Mouse (Mus musculus): ENCODE measurements around the gene Slc22a18. TPM values are rescaled to one million over a fixed set of nuclear protein-coding genes. Genes with fewer than 3 reads are reported as not detected.
A peak's percentile ranks its signal among the peaks of the same experiment; 100 is the strongest.

Slc22a18 gene
- polyA plus RNA-seq (2015; fragmentation: Nextera tagmentation; extraction: Ambion mirVana) = 2.5 and 3.0 TPM in 2 replicates

DNA sequence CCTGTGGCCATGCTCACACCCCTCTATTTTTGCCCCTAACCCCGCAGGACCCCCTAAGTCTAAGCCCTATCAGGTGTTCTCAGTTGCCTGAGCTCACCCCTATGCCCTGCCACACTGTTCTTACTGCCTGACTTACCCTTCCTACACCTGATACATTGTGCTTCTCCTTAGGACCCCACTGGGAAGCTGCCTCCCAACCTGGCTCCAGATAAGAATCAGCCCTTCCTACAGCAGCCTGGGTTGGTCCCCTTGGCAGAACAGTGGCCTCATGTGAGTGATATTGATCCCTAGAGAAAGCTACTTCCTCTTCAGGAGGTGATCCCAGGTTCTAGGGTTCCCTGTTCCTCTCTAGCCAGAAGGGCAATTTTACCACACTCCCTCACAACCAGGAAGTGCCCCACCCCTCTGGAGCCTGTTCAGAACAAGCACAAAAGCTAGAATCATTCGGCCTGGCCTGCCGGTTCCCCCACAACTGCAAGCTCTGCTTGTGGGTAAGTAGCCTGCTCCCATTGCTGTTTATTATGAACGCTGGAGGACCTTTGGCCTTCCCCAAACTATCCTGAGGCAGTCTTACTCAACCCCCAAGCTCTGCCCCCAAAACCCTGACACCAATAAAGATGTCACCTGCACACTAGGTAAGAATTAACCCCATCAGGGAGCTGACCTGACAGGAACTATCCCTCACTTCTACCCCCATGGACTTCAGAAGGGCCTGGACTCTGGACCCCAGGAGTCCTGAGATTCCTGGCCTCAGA, at the start of gene Slc22a18:
Slc22a18 (plus strand) TSS at position 390 of the 755 bp plus-strand sequence.
- ATAC-seq (ENCODE audit: insufficient number of reproducible peaks, insufficient read depth, low FRiP score, low TSS enrichment, low read depth) = no peak
- no peak within 1 kb of the TSS for H3K27ac ChIP-seq
- peak within 1 kb of the TSS; percentile 30 for H3K4me2 ChIP-seq
- no peaks in the 10 kb centered on the region for H3K36me3 ChIP-seq
- peaks cover 8% of the 10 kb centered on the region for H3K4me1 ChIP-seq
- H3K9ac ChIP-seq = 0 out of 2 replicates have a peak within 1 kb of the TSS, but pooled peaks have one; percentile 2
- no peaks in the 10 kb centered on the region for H3K9me3 ChIP-seq
- 27% methylated on average over 4 of the region's 4 CpGs for WGBS
- peaks cover 5% of the 10 kb centered on the region; the same call in 1 of the 2 replicates for H3K27me3 ChIP-seq
- H3K4me3 ChIP-seq = 0 out of 2 replicates have a peak within 1 kb of the TSS, but pooled peaks have one; percentile 2

DNA sequence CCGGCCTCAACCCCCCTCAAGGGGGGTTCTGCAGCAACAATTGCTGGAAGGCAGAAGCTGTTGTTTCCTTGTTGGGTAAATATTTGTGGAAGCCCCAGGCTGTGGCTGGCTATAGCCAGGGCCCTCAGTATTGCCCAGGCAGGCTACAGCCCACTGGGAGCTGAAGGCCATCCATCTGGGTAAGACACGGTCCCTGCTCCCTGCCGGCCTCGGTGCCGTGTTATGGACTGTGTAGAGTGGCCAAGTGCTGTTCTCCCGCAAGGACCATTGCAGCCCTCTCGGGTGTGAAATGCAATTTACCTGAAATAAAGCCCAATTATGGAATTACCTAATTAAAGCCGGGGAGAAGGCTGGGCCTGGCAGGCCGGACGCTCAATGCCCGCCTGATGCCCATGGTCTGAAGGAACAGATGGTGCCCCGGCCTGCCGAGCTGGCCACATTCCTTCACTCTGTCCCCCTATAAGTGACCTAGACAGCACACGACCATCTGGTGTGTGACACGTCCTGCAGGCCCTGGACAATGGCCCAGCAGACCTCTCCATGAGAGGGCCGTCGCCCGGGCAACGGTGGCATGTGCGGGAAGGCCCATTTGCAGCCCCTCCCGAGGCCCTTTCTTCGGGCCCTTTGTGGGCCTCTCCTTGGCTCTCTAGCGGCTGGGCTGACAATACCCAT, 45.3 kb upstream of the Slc22a18 start:
- H3K4me1 ChIP-seq = peaks cover 4% of the 10 kb centered on the region; the same call in 1 of the 2 replicates
- H3K4me2 ChIP-seq = no peak overlapping the region
- no peaks in the 10 kb centered on the region for H3K27me3 ChIP-seq
- ATAC-seq (ENCODE audit: insufficient number of reproducible peaks, insufficient read depth, low FRiP score, low TSS enrichment, low read depth) = no peak
- H3K4me3 ChIP-seq = no peak overlapping the region
- H3K9me3 ChIP-seq = no peaks in the 10 kb centered on the region
- no peaks in the 10 kb centered on the region for H3K36me3 ChIP-seq
- WGBS = 71% methylated on average over 23 of the region's 23 CpGs
- H3K27ac ChIP-seq = no peak overlapping the region
- no peak overlapping the region for H3K9ac ChIP-seq

DNA sequence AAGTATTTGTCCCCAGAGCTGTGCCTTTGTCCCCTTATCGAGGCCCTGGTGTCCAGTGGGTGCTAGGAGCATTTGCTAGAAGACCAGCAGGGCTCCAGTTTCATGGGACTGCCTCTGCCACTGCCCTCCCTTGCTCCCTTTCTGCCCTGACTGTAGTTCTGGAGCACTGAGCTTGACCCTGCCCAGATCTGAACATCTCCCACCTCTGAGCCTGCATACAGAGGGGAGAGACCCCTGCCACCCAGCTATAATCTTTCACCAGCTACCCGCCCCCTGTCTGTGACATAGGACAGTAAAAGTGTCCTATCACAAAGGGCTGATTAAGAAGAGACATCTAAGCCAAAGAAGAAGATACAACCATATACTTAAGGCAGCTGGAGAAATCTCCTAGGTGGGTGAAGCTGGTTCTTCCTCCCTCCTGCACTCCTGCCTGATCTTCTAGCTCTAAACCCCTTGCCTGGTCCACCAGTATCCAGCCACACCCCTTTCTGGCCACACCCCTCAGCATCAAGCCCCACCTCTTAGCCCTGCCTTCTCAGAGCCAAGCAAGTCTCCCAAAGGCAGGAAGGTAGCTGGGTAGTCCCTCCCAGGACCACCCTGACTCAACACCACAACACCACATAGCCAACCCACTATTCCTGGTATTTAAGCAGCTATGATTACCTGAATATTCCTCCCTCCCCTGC, 44.6 kb upstream of the Slc22a18 start:
- Histone ChIP-seq H3K9ac (no peak overlapping the region), H3K27me3 (no peaks in the 10 kb centered on the region), H3K27ac (no peak overlapping the region), H3K9me3 (no peaks in the 10 kb centered on the region), H3K36me3 (no peaks in the 10 kb centered on the region), H3K4me2 (no peak overlapping the region), H3K4me3 (no peak overlapping the region), H3K4me1 (peaks cover 5% of the 10 kb centered on the region; the same call in 1 of the 2 replicates)
- WGBS = 60% methylated on average over 2 of the region's 2 CpGs
- ATAC-seq (ENCODE audit: insufficient number of reproducible peaks, insufficient read depth, low FRiP score, low TSS enrichment, low read depth) = no peak

DNA sequence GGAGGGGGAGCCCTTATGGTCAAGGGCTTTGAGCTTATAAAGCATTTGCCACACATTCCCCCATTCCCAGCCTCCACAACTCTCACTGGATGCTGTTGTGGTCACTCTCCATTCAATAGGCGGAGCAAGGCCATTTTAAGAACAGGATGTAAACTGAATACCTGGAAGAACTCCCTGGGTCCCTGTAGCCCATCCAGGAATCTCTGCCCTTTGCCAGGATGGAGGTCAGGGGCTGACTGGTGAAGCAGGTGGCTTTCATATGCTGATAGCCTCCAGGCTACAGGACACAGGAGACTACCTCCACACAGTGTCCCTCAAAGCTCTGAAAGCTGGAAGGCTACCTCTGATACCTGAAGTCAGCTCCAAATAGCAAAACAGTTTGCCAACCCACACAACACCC, 40.9 kb upstream of the Slc22a18 start:
- peaks cover 5% of the 10 kb centered on the region for H3K27me3 ChIP-seq
- WGBS = 65% methylated on average over 1 of the region's 1 CpGs

DNA sequence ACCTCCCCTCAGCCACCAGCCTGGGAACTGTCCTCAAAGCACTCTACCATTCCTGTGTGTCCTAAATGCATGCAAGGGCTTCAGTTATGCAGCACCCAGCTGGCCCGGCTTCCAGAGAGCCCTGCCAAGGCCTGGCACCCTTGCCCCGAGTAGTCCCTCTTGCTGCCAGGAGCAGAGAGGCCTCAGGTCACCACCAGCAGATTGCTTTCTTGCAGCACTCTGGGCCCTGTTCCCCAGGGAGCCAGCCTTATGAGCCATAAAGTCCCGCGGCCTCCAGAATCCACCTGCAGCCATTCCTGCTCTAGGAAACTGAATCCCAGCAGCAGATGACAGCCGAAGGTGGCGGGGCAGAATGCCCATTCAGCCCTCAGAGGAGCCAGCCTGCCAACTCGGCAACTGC, 40.2 kb upstream of the Slc22a18 start:
- H3K27ac ChIP-seq = no peak overlapping the region
- peaks cover 6% of the 10 kb centered on the region for H3K27me3 ChIP-seq
- no peak for ATAC-seq (ENCODE audit: insufficient number of reproducible peaks, insufficient read depth, low FRiP score, low TSS enrichment, low read depth)
- no peaks in the 10 kb centered on the region for H3K36me3 ChIP-seq
- H3K4me3 ChIP-seq = no peak overlapping the region
- H3K4me1 ChIP-seq = peaks cover 14% of the 10 kb centered on the region
- H3K9me3 ChIP-seq = no peaks in the 10 kb centered on the region
- WGBS = 74% methylated on average over 7 of the region's 7 CpGs
- H3K9ac ChIP-seq = no peak overlapping the region
- no peak overlapping the region for H3K4me2 ChIP-seq

More for the DNA sequence above, 40.9 kb upstream of the Slc22a18 start:
- Histone ChIP-seq H3K4me1 (peaks cover 11% of the 10 kb centered on the region), H3K9me3 (no peaks in the 10 kb centered on the region), H3K36me3 (no peaks in the 10 kb centered on the region), H3K4me3 (no peak overlapping the region), H3K4me2 (no peak overlapping the region), H3K9ac (no peak overlapping the region), H3K27ac (no peak overlapping the region)
- no peak for ATAC-seq (ENCODE audit: insufficient number of reproducible peaks, insufficient read depth, low FRiP score, low TSS enrichment, low read depth)

DNA sequence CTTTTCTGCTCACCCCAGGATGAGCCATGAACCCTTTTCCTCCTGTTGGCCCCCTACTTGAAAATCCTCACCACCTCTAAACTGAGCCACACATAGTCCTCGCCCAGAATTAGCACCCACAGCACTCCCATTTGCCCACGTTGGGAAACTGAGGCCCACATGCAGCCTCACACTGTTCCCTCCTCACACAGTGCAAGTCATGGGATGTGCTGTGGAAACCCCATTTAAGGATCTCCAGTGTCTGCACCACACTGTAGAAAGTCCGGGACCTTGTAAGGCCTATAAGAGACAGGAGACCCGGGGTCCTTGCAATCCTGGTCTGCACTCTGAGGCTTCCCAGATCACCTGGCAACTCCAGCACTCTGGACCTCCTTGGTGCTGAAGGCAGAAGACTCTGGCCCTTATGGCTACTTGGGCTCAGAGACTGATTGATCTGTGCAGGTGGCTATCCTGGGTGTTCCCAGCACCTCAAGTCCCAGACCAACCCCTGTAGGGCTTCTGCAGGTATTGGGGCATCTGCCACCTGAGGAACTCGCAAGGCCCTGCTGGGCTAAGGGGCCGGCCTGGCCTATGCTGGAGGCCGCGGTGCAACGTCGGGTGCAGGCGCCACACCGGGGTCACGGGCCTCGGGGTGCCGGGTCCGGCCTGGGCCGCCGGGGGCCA, 36.2 kb upstream of the Slc22a18 start:
- 19% methylated on average over 18 of the region's 18 CpGs for WGBS
- Histone ChIP-seq H3K4me1 (peaks cover 24% of the 10 kb centered on the region), H3K4me3 (peak overlapping the region; percentile 51), H3K4me2 (peak overlapping the region; percentile 90), H3K9me3 (no peaks in the 10 kb centered on the region), H3K27ac (peak overlapping the region; percentile 28; the same call in 1 of the 2 replicates), H3K36me3 (no peaks in the 10 kb centered on the region), H3K27me3 (peaks cover 11% of the 10 kb centered on the region), H3K9ac (peak overlapping the region; percentile 79)
- no peak; the same call in 1 of the 2 replicates for ATAC-seq (ENCODE audit: insufficient number of reproducible peaks, insufficient read depth, low FRiP score, low TSS enrichment, low read depth)

DNA sequence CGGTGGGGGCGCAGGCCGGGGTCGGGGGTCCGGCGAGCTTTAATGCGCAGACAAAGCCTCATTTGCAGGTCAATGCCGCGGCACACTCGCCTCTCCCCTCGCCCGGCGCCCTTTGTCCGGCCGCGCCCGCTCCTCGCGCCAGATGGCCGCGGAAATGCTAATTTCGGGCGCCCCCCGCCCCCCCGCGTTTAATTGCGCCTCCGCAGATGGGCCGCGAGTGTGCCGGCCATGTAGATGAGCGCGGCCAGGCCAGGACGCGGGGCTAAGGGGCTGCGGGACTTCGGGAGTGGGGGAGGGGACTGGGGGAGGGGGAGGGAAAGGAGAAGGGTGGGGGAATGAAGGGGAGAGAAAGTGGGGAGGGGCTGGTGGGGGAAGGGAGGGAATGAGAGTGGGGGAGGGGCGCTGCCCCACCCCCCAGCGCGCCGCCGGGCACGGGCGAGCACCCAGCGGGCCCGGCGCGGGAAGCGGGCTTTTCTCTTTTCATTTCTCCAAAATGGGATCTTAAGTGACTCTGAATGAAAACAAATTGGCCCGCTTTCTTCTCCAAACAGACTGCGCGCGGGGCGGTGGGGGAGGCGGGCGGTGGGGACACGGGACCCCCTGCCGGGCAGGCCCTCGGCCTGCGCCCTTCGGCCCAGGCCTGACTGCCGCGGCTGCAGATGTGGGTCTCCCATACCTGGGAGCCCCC, 35.5 kb upstream of the Slc22a18 start:
- H3K4me1 ChIP-seq = peaks cover 22% of the 10 kb centered on the region

DNA sequence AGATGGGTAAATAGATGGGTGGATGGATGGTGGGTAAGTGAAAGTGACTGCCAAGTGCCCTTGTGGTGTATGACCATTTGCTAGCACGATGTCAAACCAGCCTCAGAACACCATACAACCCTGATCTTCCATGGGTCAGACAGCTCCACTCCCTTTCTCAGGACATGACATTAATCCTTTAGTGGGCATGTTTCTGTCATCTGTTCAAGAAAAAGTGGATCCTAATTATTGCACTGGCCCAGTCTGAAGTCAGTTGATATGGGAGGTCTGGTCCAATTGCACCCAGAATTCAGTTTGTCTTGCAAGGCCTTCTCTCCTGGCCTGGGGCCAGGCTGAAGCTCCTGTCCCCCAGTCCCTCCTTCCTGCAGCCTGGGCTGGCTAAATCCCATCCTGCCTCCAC, 34.6 kb upstream of the Slc22a18 start:
- H3K9ac ChIP-seq = no peak overlapping the region
- H3K9me3 ChIP-seq = no peaks in the 10 kb centered on the region
- H3K4me2 ChIP-seq = peak overlapping the region; percentile 90
- H3K27ac ChIP-seq = no peak overlapping the region
- peaks cover 19% of the 10 kb centered on the region for H3K4me1 ChIP-seq
- H3K36me3 ChIP-seq = no peaks in the 10 kb centered on the region
- 81% methylated on average over 1 of the region's 1 CpGs for WGBS
- no peak for ATAC-seq (ENCODE audit: insufficient number of reproducible peaks, insufficient read depth, low FRiP score, low TSS enrichment, low read depth)
- H3K27me3 ChIP-seq = peaks cover 27% of the 10 kb centered on the region
- H3K4me3 ChIP-seq = no peak overlapping the region

More for the DNA sequence above, 35.5 kb upstream of the Slc22a18 start:
- Histone ChIP-seq H3K4me2 (peak overlapping the region; percentile 90), H3K4me3 (peak overlapping the region; percentile 51), H3K9me3 (no peaks in the 10 kb centered on the region), H3K36me3 (no peaks in the 10 kb centered on the region), H3K27ac (peak overlapping the region; percentile 28; the same call in 1 of the 2 replicates), H3K27me3 (peaks cover 18% of the 10 kb centered on the region), H3K9ac (peak overlapping the region; percentile 79)
- WGBS = 1% methylated on average over 61 of the region's 63 CpGs
- no peak for ATAC-seq (ENCODE audit: insufficient number of reproducible peaks, insufficient read depth, low FRiP score, low TSS enrichment, low read depth)

DNA sequence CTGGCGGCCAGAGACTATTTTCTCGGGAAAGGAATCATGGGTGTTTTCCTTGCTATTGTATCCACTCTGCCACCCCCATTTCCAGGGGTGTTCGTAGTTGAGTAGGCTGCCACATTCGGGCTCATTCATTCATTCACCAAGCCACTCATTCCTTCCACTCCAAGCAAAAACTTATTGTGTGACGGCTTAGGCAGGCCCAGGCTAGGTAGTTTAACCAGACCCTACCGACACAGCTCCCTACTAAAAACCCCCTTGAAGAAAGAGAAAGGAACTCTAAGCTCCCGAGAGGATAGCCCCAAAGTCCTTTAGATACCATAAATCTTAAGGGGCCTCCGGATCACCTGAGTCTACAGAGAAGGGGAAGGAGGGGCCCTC, 29.0 kb upstream of the Slc22a18 start:
- Histone ChIP-seq H3K27me3 (peaks cover 63% of the 10 kb centered on the region), H3K4me3 (peak overlapping the region; percentile 44; the same call in 1 of the 2 replicates), H3K4me2 (peak overlapping the region; percentile 76; the same call in 1 of the 2 replicates), H3K9ac (no peak overlapping the region), H3K9me3 (no peaks in the 10 kb centered on the region), H3K4me1 (peaks cover 21% of the 10 kb centered on the region), H3K27ac (no peak overlapping the region), H3K36me3 (no peaks in the 10 kb centered on the region)
- WGBS = 30% methylated on average over 8 of the region's 8 CpGs
- no peak for ATAC-seq (ENCODE audit: insufficient number of reproducible peaks, insufficient read depth, low FRiP score, low TSS enrichment, low read depth)

DNA sequence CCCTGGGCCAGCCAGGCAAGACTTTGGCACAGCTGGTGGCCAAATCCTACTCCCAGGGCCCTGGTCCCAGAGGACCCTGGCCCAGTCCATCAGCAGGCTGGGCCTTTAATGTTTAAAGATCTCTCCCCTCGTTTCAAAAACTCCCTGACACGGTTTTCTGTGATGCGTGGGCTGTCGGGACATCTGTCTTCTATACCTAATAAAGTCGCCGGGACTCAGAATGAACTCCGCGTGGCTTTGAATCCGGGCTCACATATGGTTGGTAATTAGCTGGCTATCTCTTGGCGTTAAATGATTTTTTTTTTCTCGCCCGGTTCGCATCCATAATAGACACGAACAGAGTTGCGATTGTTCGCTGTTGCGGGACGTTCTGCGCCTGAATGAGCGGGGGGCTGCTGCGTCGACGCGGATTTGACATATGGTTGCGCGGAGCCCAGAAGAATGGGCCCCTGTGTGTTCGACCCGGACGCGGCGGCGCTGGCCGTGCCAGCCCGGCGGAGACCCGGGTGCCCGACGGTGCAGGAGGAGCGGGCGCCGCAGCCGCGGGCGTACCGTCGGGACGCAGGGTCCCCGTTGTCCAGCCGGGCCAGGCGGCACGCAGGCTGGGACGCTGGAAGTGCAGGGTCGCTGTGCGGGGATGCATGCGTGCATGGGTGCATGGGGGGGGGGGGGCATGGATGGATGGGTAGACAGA, 28.4 kb upstream of the Slc22a18 start:
- Histone ChIP-seq H3K4me2 (peak overlapping the region; percentile 76), H3K9me3 (no peaks in the 10 kb centered on the region), H3K9ac (peak overlapping the region; percentile 71), H3K36me3 (no peaks in the 10 kb centered on the region), H3K4me3 (peak overlapping the region; percentile 44), H3K4me1 (peaks cover 21% of the 10 kb centered on the region), H3K27ac (no peak overlapping the region), H3K27me3 (peaks cover 63% of the 10 kb centered on the region)
- peak; percentile 35; the same call in 1 of the 2 replicates for ATAC-seq (ENCODE audit: insufficient number of reproducible peaks, insufficient read depth, low FRiP score, low TSS enrichment, low read depth)
- 2% methylated on average over 55 of the region's 55 CpGs for WGBS
